Mouse (Mus musculus) ES-E14 (cell line): Measurements from ENCODE around the gene Stim2.

Source experiments
- CHD2 ChIP-seq: IDR thresholded peaks from 2 replicates; pipeline ENCODE4 v1.6.1; 2014; ENCODE audit warnings: mild to moderate bottlenecking, low read depth, low read length, inconsistent platforms
- ZC3H11A ChIP-seq: IDR thresholded peaks from 2 replicates; pipeline ENCODE4 v1.6.1; 2012; ENCODE audit warnings: low read depth, mild to moderate bottlenecking, inconsistent platforms, low read length, borderline replicate concordance

DNA sequence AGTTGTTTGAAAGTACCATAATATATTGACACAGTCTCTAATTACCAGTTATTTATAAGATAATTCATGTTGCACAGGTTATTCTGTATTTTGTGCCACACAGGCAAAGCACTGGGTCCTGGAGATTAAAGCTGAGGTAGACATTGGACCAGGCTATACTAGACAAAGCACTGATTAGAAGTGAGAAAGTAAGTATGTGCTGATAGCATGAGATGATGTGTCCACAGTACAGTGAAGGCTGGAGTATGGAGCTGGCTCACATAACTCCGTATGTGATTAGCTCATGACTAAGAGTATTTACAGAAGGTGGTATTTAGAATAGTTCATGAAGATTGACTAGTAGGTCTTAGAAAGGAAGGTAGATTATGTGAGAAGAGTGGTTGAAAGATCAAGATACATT lies 81.7 kb downstream of the Stim2 start:
- no peak for TF ChIP-seq CHD2
- TF ChIP-seq ZC3H11A, result no peak
